Mouse (Mus musculus): Measurements from ENCODE around the gene Fbxl16. TPM values are rescaled to one million over a fixed set of nuclear protein-coding genes. Genes with fewer than 3 reads are reported as not detected.
A peak's percentile ranks its signal among the peaks of the same experiment; 100 is the strongest.

Fbxl16 gene
- polyA plus RNA-seq, 1 experiment from 2014 or later: 50.8 TPM

GRCm38 (mm10) chr17:25783861-25784574 lies 24.9 kb upstream of the Fbxl16 start:
- Histone ChIP-seq H3K4me1 (peaks cover 24% of the 10 kb centered on the region), H3K9ac (peak overlapping the region; percentile 71), H3K9me3 (no peaks in the 10 kb centered on the region), H3K36me3 (replicated peaks) (peaks cover 20% of the 10 kb centered on the region; the same call in 1 of the 2 replicates), H3K4me3 (peak overlapping the region; percentile 74), H3K27ac (no peak overlapping the region), H3K4me2 (peak overlapping the region; percentile 83), H3K27me3 (replicated peaks) (no peaks in the 10 kb centered on the region)
- 80% methylated on average over 15 of the region's 15 CpGs for WGBS
- ATAC-seq (replicated peaks): 0 out of 2 replicates have a peak, but pooled peaks have one; percentile 6

- peaks cover 25% of the 10 kb centered on the region; the same call in 1 of the 2 replicates for H3K36me3 ChIP-seq (replicated peaks)
- peak; percentile 82 for ATAC-seq (replicated peaks)
- H3K9ac ChIP-seq: peak within 1 kb of the TSS; percentile 71
- H3K27ac ChIP-seq: peak within 1 kb of the TSS; percentile 89
- H3K9me3 ChIP-seq: no peaks in the 10 kb centered on the region
- peaks cover 24% of the 10 kb centered on the region for H3K4me1 ChIP-seq
- no peaks in the 10 kb centered on the region for H3K27me3 ChIP-seq (replicated peaks)
- H3K4me2 ChIP-seq: peak within 1 kb of the TSS; percentile 83
- peak within 1 kb of the TSS; percentile 74 for H3K4me3 ChIP-seq
- WGBS: under 1% methylated on average over 23 of the region's 23 CpGs
Observed at GRCm38 (mm10) chr17:25785281-25785745, 23.6 kb upstream of the Fbxl16 start, which contains the start of gene Haghl. TSS of gene Haghl (minus strand) at chr17:25785673.

GRCm38 (mm10) chr17:25786280-25786679 lies 22.6 kb upstream of the Fbxl16 start, which contains the start of gene Ccdc78:
TSS of gene Ccdc78 (plus strand) at chr17:25786580.
- Histone ChIP-seq H3K4me3 (peak within 1 kb of the TSS; percentile 74), H3K36me3 (replicated peaks) (peaks cover 25% of the 10 kb centered on the region; the same call in 1 of the 2 replicates), H3K4me2 (peak within 1 kb of the TSS; percentile 83), H3K9ac (peak within 1 kb of the TSS; percentile 71), H3K27me3 (replicated peaks) (no peaks in the 10 kb centered on the region), H3K9me3 (no peaks in the 10 kb centered on the region), H3K4me1 (peaks cover 33% of the 10 kb centered on the region), H3K27ac (peak within 1 kb of the TSS; percentile 89)
- 90% methylated on average over 3 of the region's 3 CpGs for WGBS
- ATAC-seq (replicated peaks): no peak

GRCm38 (mm10) chr17:25786781-25787504 lies 21.9 kb upstream of the Fbxl16 start:
- ATAC-seq (replicated peaks): no peak
- Histone ChIP-seq H3K9me3 (no peaks in the 10 kb centered on the region), H3K27ac (no peak overlapping the region), H3K36me3 (replicated peaks) (peaks cover 24% of the 10 kb centered on the region; the same call in 1 of the 2 replicates), H3K4me2 (no peak overlapping the region), H3K4me3 (no peak overlapping the region), H3K27me3 (replicated peaks) (no peaks in the 10 kb centered on the region), H3K9ac (no peak overlapping the region), H3K4me1 (peaks cover 37% of the 10 kb centered on the region)
- 93% methylated on average over 9 of the region's 9 CpGs for WGBS

GRCm38 (mm10) chr17:25791320-25791842 lies 17.5 kb upstream of the Fbxl16 start:
- Histone ChIP-seq H3K27ac (peak overlapping the region; percentile 95), H3K4me2 (peak overlapping the region; percentile 95), H3K27me3 (replicated peaks) (no peaks in the 10 kb centered on the region; the same call in 1 of the 2 replicates), H3K4me1 (peaks cover 44% of the 10 kb centered on the region), H3K4me3 (peak overlapping the region; percentile 61), H3K9me3 (no peaks in the 10 kb centered on the region), H3K9ac (peak overlapping the region; percentile 83), H3K36me3 (replicated peaks) (peaks cover 11% of the 10 kb centered on the region; the same call in 1 of the 2 replicates)
- no peak; the same call in 1 of the 2 replicates for ATAC-seq (replicated peaks)
- 28% methylated on average over 19 of the region's 19 CpGs for WGBS

- no peaks in the 10 kb centered on the region for H3K9me3 ChIP-seq
- H3K4me3 ChIP-seq: peak overlapping the region; percentile 61
- peak; percentile 75 for ATAC-seq (replicated peaks)
- peak overlapping the region; percentile 95 for H3K27ac ChIP-seq
- H3K9ac ChIP-seq: peak overlapping the region; percentile 83
- peak overlapping the region; percentile 95 for H3K4me2 ChIP-seq
- under 1% methylated on average over 45 of the region's 45 CpGs for WGBS
- peaks cover 11% of the 10 kb centered on the region; the same call in 1 of the 2 replicates for H3K36me3 ChIP-seq (replicated peaks)
- H3K4me1 ChIP-seq: peaks cover 50% of the 10 kb centered on the region
- H3K27me3 ChIP-seq (replicated peaks): no peaks in the 10 kb centered on the region; the same call in 1 of the 2 replicates
Observed at GRCm38 (mm10) chr17:25791843-25792527, 16.9 kb upstream of the Fbxl16 start.

- Histone ChIP-seq H3K4me1 (peaks cover 55% of the 10 kb centered on the region), H3K4me2 (peak within 1 kb of the TSS; percentile 95), H3K9ac (peak within 1 kb of the TSS; percentile 83), H3K36me3 (replicated peaks) (peaks cover 10% of the 10 kb centered on the region; the same call in 1 of the 2 replicates), H3K9me3 (no peaks in the 10 kb centered on the region), H3K27ac (peak within 1 kb of the TSS; percentile 95), H3K4me3 (peak within 1 kb of the TSS; percentile 61), H3K27me3 (replicated peaks) (no peaks in the 10 kb centered on the region; the same call in 1 of the 2 replicates)
- ATAC-seq (replicated peaks): peak; percentile 50
- 0% methylated on average over 14 of the region's 14 CpGs for WGBS
Observed at GRCm38 (mm10) chr17:25792615-25793014, 16.3 kb upstream of the Fbxl16 start, which contains the start of gene Fam173a. TSS of gene Fam173a (minus strand) at chr17:25792901.

GRCm38 (mm10) chr17:25794197-25794596 lies 14.7 kb upstream of the Fbxl16 start:
- ATAC-seq (replicated peaks): no peak
- peak overlapping the region; percentile 2; the same call in 1 of the 2 replicates for H3K4me2 ChIP-seq
- peaks cover 55% of the 10 kb centered on the region for H3K4me1 ChIP-seq
- WGBS: 14% methylated on average over 13 of the region's 13 CpGs
- H3K27me3 ChIP-seq (replicated peaks): no peaks in the 10 kb centered on the region; the same call in 1 of the 2 replicates
- no peaks in the 10 kb centered on the region for H3K9me3 ChIP-seq
- H3K36me3 ChIP-seq (replicated peaks): 0 out of 2 replicates have a peak, but pooled peaks cover 3% of the 10 kb centered on the region
- no peak overlapping the region for H3K9ac ChIP-seq
- no peak overlapping the region for H3K4me3 ChIP-seq
- H3K27ac ChIP-seq: no peak overlapping the region

GRCm38 (mm10) chr17:25794998-25795397 lies 13.9 kb upstream of the Fbxl16 start:
- H3K27me3 ChIP-seq (replicated peaks): no peaks in the 10 kb centered on the region; the same call in 1 of the 2 replicates
- ATAC-seq (replicated peaks): no peak
- peak overlapping the region; percentile 59; the same call in 1 of the 2 replicates for H3K27ac ChIP-seq
- peaks cover 55% of the 10 kb centered on the region for H3K4me1 ChIP-seq
- peak overlapping the region; percentile 92 for H3K4me2 ChIP-seq
- H3K9ac ChIP-seq: no peak overlapping the region
- 0 out of 2 replicates have a peak overlapping the region, but pooled peaks have one; percentile 57 for H3K4me3 ChIP-seq
- H3K36me3 ChIP-seq (replicated peaks): no peaks in the 10 kb centered on the region
- 39% methylated on average over 17 of the region's 17 CpGs for WGBS
- no peaks in the 10 kb centered on the region for H3K9me3 ChIP-seq

GRCm38 (mm10) chr17:25795609-25796092 lies 13.2 kb upstream of the Fbxl16 start, which contains the start of gene AC134908.4:
TSS of gene AC134908.4 (minus strand) at chr17:25795659.
- Histone ChIP-seq H3K4me1 (peaks cover 52% of the 10 kb centered on the region), H3K27ac (peak within 1 kb of the TSS; percentile 59), H3K9ac (peak within 1 kb of the TSS; percentile 48), H3K27me3 (replicated peaks) (no peaks in the 10 kb centered on the region; the same call in 1 of the 2 replicates), H3K4me3 (peak within 1 kb of the TSS; percentile 57), H3K4me2 (peak within 1 kb of the TSS; percentile 92), H3K36me3 (replicated peaks) (no peaks in the 10 kb centered on the region), H3K9me3 (no peaks in the 10 kb centered on the region)
- ATAC-seq (replicated peaks): no peak
- WGBS: 7% methylated on average over 6 of the region's 6 CpGs

DNA sequence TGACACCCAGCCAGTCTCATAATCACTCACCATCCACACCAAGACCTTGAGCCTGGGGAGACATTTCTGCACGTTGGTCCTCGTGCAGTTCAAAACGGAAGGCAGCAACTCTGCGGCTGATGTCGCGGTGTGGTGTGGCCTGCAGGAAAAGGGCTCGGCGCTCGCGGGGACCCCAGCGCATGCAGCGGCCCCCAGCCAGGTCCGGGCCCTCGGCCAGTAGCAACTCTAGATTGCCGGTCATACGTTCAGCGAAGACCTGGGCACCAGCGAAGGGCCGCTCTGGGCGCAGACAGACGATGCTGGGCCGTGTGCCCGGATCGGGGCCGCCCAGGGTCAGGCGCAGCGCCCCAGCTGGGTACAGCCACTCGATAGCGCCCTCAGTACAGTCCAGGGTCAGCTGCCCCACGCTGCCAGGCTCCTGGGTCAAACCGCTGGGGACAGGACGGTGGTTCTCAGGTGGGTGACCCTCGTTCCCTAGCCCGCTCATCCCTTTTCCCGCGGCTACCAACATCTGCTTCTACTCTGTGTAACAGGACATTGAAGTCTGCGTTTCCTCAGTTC lies 12.6 kb upstream of the Fbxl16 start:
- no peak for ATAC-seq (replicated peaks)
- H3K36me3 ChIP-seq (replicated peaks): no peaks in the 10 kb centered on the region
- H3K4me2 ChIP-seq: peak overlapping the region; percentile 92
- H3K4me1 ChIP-seq: peaks cover 47% of the 10 kb centered on the region
- WGBS: under 1% methylated on average over 37 of the region's 37 CpGs
- peak overlapping the region; percentile 59 for H3K27ac ChIP-seq
- peak overlapping the region; percentile 57 for H3K4me3 ChIP-seq
- H3K9me3 ChIP-seq: no peaks in the 10 kb centered on the region
- no peaks in the 10 kb centered on the region; the same call in 1 of the 2 replicates for H3K27me3 ChIP-seq (replicated peaks)
- H3K9ac ChIP-seq: peak overlapping the region; percentile 48
